Mouse (Mus musculus): ENCODE results near the gene Boc.

The Boc gene

GRCm38 (mm10) chr16:44558471-44559329, at the start of gene Boc:
Gene Boc (minus strand): TSS chr16:44558897.
- DNase-seq = peak; percentile 46

- no peak for DNase-seq
Measured at GRCm38 (mm10) chr16:44606643-44607042, 47.9 kb upstream of the Boc start.

- no peak for DNase-seq
Measured at GRCm38 (mm10) chr16:44604021-44604616, 45.4 kb upstream of the Boc start.

- DNase-seq = no peak
Measured at GRCm38 (mm10) chr16:44601999-44602794, 43.5 kb upstream of the Boc start.

- no peak for DNase-seq
Measured at GRCm38 (mm10) chr16:44601182-44601581, 42.5 kb upstream of the Boc start.

GRCm38 (mm10) chr16:44597106-44597806, 38.6 kb upstream of the Boc start:
- no peak for DNase-seq

GRCm38 (mm10) chr16:44589506-44589905, 30.8 kb upstream of the Boc start:
- no peak for DNase-seq

GRCm38 (mm10) chr16:44579421-44580024, 20.8 kb upstream of the Boc start:
- DNase-seq = no peak

GRCm38 (mm10) chr16:44578551-44578950, 19.9 kb upstream of the Boc start:
- DNase-seq = no peak

- no peak for DNase-seq
Measured at GRCm38 (mm10) chr16:44568056-44568455, 9.4 kb upstream of the Boc start.

- DNase-seq = no peak
Measured at GRCm38 (mm10) chr16:44565328-44566210, 6.9 kb upstream of the Boc start.

- no peak for DNase-seq
Measured at GRCm38 (mm10) chr16:44564359-44564758, 5.7 kb upstream of the Boc start.

GRCm38 (mm10) chr16:44562061-44562460, 3.4 kb upstream of the Boc start:
- no peak for DNase-seq

GRCm38 (mm10) chr16:44560214-44560613, 1.5 kb upstream of the Boc start:
- no peak for DNase-seq

- no peak for DNase-seq
Measured at GRCm38 (mm10) chr16:44559330-44559695, 616 bp upstream of the Boc start.

- peak; percentile 68 for DNase-seq
Measured at GRCm38 (mm10) chr16:44557661-44558470, 831 bp downstream of the Boc start.

- DNase-seq = no peak
Measured at GRCm38 (mm10) chr16:44557084-44557483, 1.6 kb downstream of the Boc start.

- no peak for DNase-seq
Measured at GRCm38 (mm10) chr16:44555791-44556709, 2.6 kb downstream of the Boc start.

- no peak for DNase-seq
Measured at GRCm38 (mm10) chr16:44553861-44554260, 4.8 kb downstream of the Boc start.

All from right cerebral cortex, postnatal 4 days (tissue).